Mouse (Mus musculus) spleen, adult 2 months (tissue): ENCODE measurements around the gene Ankrd40. TPM values are rescaled to one million over a fixed set of nuclear protein-coding genes. Genes with fewer than 3 reads are reported as not detected.

Experiments used
- DNase-seq, 2 experiments: peaks; one replicate each; pipeline versions ENCODE4 v3.0.0 to v3.0.0-alpha.2; 2012 to 2021; ENCODE audit warnings: low spot score in 2 of 2, low read depth in 1 of 2
- H3K27ac ChIP-seq: fragments of 200-500 bp; 2 replicates; pipeline ENCODE4 v1.5.1; 2012; ENCODE audit warnings: low read length, inconsistent platforms; ENCODE audit not compliant: insufficient read depth
- H3K27me3 ChIP-seq: fragments of 200-500 bp; 2 replicates; pipeline ENCODE4 v1.6.1; 2012; ENCODE audit warnings: mild to moderate bottlenecking, moderate library complexity, low read length, inconsistent platforms; ENCODE audit not compliant: control insufficient read depth, insufficient read depth
- H3K36me3 ChIP-seq: fragments of 200-500 bp; 2 replicates; pipeline ENCODE4 v1.6.1; 2012; ENCODE audit warnings: mild to moderate bottlenecking, low read length, inconsistent platforms; ENCODE audit not compliant: control insufficient read depth, insufficient read depth
- H3K4me1 ChIP-seq: fragments of 200-500 bp; 2 replicates; pipeline ENCODE4 v1.6.1; 2011; ENCODE audit warnings: inconsistent platforms; ENCODE audit not compliant: control insufficient read depth, insufficient read depth, insufficient read length
- H3K4me3 ChIP-seq: fragments of 200-500 bp; 2 replicates; pipeline ENCODE4 v1.5.1; 2011; ENCODE audit warnings: mild to moderate bottlenecking, inconsistent platforms; ENCODE audit not compliant: insufficient read depth, insufficient read length; ENCODE audit errors: extremely low read depth
- CTCF ChIP-seq: fragments of 200-500 bp; IDR thresholded peaks from 2 replicates; pipeline ENCODE4 v1.5.1; 2011; ENCODE audit warnings: mild to moderate bottlenecking, inconsistent platforms; ENCODE audit not compliant: insufficient read depth, insufficient read length, insufficient replicate concordance; ENCODE audit errors: extremely low read depth
- POLR2A ChIP-seq: fragments of 200-500 bp; IDR thresholded peaks from 2 replicates; pipeline ENCODE4 v1.6.1; 2011; ENCODE audit warnings: low read depth, low read length, inconsistent platforms
- WGBS: fragments of 180-500 bp; shearing (Covaris S2); methylation state at CpG from one replicate; pipeline ENCODE4 v1.1.7; 2018; 5-methylcytosine and 5-hydroxymethylcytosine counted together
- polyA plus RNA-seq: library from polyadenylated mRNA; depleted of rRNA; stranded (reverse); fragments of >200 nt; gene quantifications from 2 replicates; pipeline ENCODE4 v1.2.3, GENCODE M21; 2012

Gene Ankrd40
- polyA plus RNA-seq, 1 experiment = 50.7 TPM

GRCm38 (mm10) chr11:94355521-94356217, 27.9 kb downstream of the Ankrd40 start:
- 74% methylated on average over 9 of the region's 9 CpGs for WGBS
- H3K36me3 ChIP-seq = no peaks in the 10 kb centered on the region

GRCm38 (mm10) chr11:94359168-94359567, 31.4 kb downstream of the Ankrd40 start:
- no peaks in the 10 kb centered on the region for H3K27me3 ChIP-seq
- H3K27ac ChIP-seq = no peak overlapping the region
- 92% methylated on average over 12 of the region's 12 CpGs for WGBS
- TF ChIP-seq POLR2A (no peak), CTCF (no peak)
- no peak overlapping the region for H3K4me3 ChIP-seq
- no peaks in the 10 kb centered on the region for H3K4me1 ChIP-seq
- DNase-seq = no peak
- H3K36me3 ChIP-seq = no peaks in the 10 kb centered on the region

More at GRCm38 (mm10) chr11:94355521-94356217, 27.9 kb downstream of the Ankrd40 start:
- H3K4me3 ChIP-seq = no peak overlapping the region
- no peaks in the 10 kb centered on the region for H3K4me1 ChIP-seq
- no peak for DNase-seq
- H3K27ac ChIP-seq = no peak overlapping the region
- no peaks in the 10 kb centered on the region for H3K27me3 ChIP-seq
- TF ChIP-seq POLR2A = no peak

GRCm38 (mm10) chr11:94361166-94361870, 33.5 kb downstream of the Ankrd40 start:
- Histone ChIP-seq H3K4me1 (no peaks in the 10 kb centered on the region), H3K4me3 (no peak overlapping the region), H3K36me3 (no peaks in the 10 kb centered on the region), H3K27me3 (no peaks in the 10 kb centered on the region), H3K27ac (no peak overlapping the region)
- DNase-seq = no peak
- 92% methylated on average over 14 of the region's 14 CpGs for WGBS
- TF ChIP-seq POLR2A = no peak
- no peak for TF ChIP-seq CTCF

GRCm38 (mm10) chr11:94362101-94362500, 34.3 kb downstream of the Ankrd40 start:
- TF ChIP-seq POLR2A (no peak), CTCF (no peak)
- H3K36me3 ChIP-seq = no peaks in the 10 kb centered on the region
- no peak overlapping the region for H3K27ac ChIP-seq
- no peak overlapping the region for H3K4me3 ChIP-seq
- no peaks in the 10 kb centered on the region for H3K4me1 ChIP-seq
- H3K27me3 ChIP-seq = no peaks in the 10 kb centered on the region
- DNase-seq = no peak
- WGBS = 95% methylated on average over 5 of the region's 5 CpGs

- H3K27me3 ChIP-seq = no peaks in the 10 kb centered on the region
- H3K4me1 ChIP-seq = no peaks in the 10 kb centered on the region
- H3K36me3 ChIP-seq = no peaks in the 10 kb centered on the region
- no peak for DNase-seq
- no peak overlapping the region for H3K27ac ChIP-seq
- TF ChIP-seq CTCF (no peak), POLR2A (no peak)
- WGBS = 78% methylated on average over 7 of the region's 7 CpGs
- no peak overlapping the region for H3K4me3 ChIP-seq
Measured at GRCm38 (mm10) chr11:94363690-94364089, 35.9 kb downstream of the Ankrd40 start.

- no peaks in the 10 kb centered on the region for H3K27me3 ChIP-seq
- no peak for DNase-seq
- no peak overlapping the region for H3K27ac ChIP-seq
- H3K36me3 ChIP-seq = no peaks in the 10 kb centered on the region
- 84% methylated on average over 3 of the region's 3 CpGs for WGBS
- no peaks in the 10 kb centered on the region for H3K4me1 ChIP-seq
- no peak overlapping the region for H3K4me3 ChIP-seq
- no peak for TF ChIP-seq POLR2A
- TF ChIP-seq CTCF = no peak
Measured at GRCm38 (mm10) chr11:94365340-94365739, 37.5 kb downstream of the Ankrd40 start.

- no peaks in the 10 kb centered on the region for H3K27me3 ChIP-seq
- 60% methylated on average over 6 of the region's 6 CpGs for WGBS
- TF ChIP-seq POLR2A (no peak), CTCF (no peak)
- H3K36me3 ChIP-seq = no peaks in the 10 kb centered on the region
- no peak for DNase-seq
- H3K4me3 ChIP-seq = no peak overlapping the region
- no peak overlapping the region for H3K27ac ChIP-seq
- H3K4me1 ChIP-seq = no peaks in the 10 kb centered on the region; the same call in 1 of the 2 replicates
Measured at GRCm38 (mm10) chr11:94369981-94370380, 42.2 kb downstream of the Ankrd40 start.
